Mouse (Mus musculus) induced T-regulatory cell, adult 2 months (primary cell): Measurements from ENCODE around the gene Fgd2.
A peak's percentile ranks its signal among the peaks of the same experiment; 100 is the strongest.

Source experiments
- DNase-seq: peaks from one replicate; pipeline ENCODE4 v3.0.0-alpha.2; 2012; ENCODE audit warnings: low read depth

Fgd2 gene

GRCm38 (mm10) chr17:29398434-29399026 is 37.8 kb downstream of the Fgd2 start:
- no peak for DNase-seq

GRCm38 (mm10) chr17:29399241-29399910 is 38.7 kb downstream of the Fgd2 start:
- DNase-seq: peak; percentile 70

- DNase-seq: no peak
Measured at GRCm38 (mm10) chr17:29400044-29400443, 39.3 kb downstream of the Fgd2 start.

- DNase-seq: no peak
Measured at GRCm38 (mm10) chr17:29401741-29402268, 41.1 kb downstream of the Fgd2 start.

DNA sequence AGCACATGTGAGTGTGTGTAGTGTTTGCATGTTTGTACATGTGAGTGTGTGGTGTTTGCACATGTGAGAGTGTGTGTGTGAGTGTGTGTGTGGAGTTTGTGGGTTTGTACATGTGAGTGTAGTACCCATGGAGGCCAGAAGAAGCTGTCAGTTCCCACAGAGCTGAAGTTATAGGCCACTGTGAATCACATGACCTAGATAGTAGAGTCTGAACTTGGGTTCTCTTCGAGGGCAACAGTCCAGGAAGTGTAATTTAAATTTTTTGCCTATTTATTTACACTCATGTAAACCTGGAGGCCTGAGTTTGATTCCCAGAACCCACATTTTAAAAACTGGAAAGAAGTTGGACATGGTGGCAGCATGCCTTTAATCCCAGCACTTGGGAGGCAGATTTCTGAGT is 42.5 kb downstream of the Fgd2 start:
- DNase-seq: peak; percentile 59

DNA sequence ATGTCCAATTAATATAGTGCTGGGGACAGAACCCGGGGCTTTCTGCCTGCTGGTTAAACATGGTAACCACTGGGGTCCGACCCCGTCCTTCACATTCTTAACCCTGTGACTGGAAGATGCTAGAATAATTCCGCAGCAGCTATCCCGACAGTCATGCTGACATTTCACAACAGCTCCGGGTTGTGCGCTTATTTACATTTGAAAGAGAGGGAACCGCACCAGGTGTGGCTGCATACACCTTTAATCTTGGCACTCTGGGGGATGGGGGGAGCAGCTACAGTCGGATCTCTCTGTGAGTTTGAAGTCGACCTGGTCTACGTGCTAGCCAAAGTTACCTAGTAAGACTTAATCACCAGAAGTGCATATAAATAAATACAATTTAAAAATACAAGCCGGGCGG is 44.8 kb downstream of the Fgd2 start:
- no peak for DNase-seq

- no peak for DNase-seq
Measured at GRCm38 (mm10) chr17:29406077-29406476, 45.4 kb downstream of the Fgd2 start.

- DNase-seq: no peak
Measured at GRCm38 (mm10) chr17:29407405-29407804, 46.7 kb downstream of the Fgd2 start.

DNA sequence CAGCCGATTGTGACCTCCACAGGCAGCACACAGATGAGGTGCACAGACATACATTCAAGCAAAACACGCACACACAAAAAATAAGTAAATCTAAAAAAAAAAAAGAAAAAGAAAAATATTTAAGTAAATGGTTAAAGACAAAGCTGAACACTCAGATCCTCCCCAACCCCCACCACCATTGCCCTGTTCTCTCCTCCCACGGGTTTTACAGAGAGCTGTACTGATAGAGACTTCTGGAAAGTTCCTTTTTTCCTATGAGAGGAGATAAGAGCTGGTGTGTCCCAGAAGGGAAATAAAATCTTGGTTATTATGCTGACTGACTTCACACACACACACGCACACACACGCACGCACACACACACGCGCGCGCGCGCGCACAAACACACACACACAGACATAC is 47.6 kb downstream of the Fgd2 start:
- DNase-seq: no peak

DNA sequence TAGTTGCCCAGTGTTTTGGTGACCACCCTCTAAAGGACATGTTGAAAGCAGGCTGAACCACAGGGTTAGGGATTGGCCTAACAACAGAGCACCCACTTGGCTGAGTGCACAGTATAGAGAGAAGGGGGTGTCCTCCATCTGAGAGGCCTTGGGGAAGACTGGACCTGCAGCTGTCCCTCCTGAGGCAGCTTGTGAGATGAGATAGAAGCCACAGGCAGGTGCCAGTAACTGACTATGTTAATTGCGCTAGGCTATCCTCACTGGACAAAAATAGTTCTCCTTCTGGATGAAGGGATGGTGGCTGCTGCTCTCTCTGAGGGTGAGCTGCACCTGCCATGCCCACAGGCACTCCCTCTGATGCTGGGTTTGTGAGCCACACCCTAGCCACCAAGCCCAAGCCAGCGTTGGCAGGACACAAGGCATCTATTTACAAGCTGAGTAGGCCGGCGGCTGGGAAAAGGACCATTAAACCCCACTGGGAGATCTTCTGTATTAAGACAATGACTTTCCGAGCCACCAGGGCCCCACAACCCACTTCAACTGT is 49.2 kb downstream of the Fgd2 start:
- DNase-seq: no peak

- DNase-seq: no peak
Measured at GRCm38 (mm10) chr17:29411821-29412425, 51.2 kb downstream of the Fgd2 start.

DNA sequence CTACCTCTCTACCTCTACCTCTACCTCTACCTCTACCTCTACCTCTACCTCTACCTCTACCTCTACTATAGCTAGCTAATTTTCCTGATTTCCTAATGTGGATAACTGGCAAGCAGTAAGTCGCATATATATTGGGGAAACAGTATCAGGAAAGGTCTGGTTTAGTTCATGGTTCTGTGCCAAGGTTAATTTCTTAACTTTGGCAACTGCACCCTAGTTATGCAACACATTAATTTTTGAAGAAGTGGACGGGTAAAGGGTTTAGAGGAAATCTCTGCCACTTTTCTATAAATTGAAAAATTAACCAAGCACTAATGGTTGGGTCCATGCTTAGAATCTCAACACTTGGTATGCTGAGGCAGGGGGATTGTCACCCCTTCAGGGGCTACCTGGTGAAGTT is 53.9 kb downstream of the Fgd2 start:
- DNase-seq: no peak

- DNase-seq: no peak
Measured at GRCm38 (mm10) chr17:29415761-29416662, 55.3 kb downstream of the Fgd2 start.

- DNase-seq: peak; percentile 48
Measured at GRCm38 (mm10) chr17:29416757-29417156, 56.0 kb downstream of the Fgd2 start.

- no peak for DNase-seq
Measured at GRCm38 (mm10) chr17:29418758-29419380, 58.2 kb downstream of the Fgd2 start.

DNA sequence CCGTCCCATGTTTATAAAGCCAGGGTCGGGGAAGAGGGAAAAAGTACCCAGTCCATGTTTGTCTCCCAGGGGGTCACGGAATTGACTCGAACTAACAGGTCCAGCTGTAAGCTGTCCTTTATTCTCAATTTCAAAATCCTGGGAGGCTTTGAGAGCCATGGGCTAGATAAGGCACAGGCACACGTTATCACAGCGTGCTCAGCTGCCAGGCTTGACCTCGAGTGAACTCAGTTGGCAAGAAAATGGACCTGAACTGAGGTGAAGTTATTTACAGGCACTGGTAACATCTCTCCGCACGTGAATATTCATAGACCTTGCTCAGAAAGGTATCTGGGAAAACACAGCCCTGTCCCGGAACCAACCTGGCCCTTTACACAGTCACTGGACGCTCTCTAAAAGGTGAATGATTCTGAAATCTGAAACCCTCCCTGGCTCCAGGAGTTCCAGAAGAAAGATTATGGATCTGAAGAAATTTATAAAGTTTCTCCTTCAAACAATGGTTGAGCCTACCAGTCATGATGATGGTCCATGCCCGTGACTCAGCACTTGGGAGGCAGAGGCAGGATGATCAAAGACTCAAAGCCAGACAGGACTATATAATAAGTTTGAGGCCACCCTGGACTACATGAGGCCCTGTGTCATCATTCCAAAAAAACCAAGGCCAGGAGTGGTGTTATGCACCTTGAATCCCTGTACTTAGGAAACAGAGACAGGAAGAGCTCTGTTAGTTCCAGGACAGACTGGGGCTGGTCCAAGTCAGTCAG is 59.4 kb downstream of the Fgd2 start:
- DNase-seq: no peak

- no peak for DNase-seq
Measured at GRCm38 (mm10) chr17:29421319-29421718, 60.6 kb downstream of the Fgd2 start.

DNA sequence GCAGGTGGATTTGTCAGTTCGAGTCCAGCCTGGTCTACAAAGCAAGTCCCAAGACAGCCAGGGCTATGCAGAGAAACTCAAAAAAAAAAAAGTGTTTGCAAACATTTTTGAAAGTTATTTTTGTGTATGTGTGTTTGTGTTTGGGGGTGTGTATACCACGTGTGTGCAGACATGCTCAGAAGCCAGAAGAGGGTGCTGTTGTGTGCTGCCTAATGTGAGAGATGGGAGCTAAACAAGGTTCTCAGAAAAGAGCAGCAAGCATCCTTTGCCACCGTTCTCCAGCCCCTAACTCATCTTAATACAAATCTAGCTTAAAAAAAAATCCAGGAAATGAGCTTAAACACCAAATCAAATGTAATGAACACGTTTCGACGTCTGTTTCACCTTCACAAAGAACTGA is 61.6 kb downstream of the Fgd2 start:
- peak; percentile 62 for DNase-seq

DNA sequence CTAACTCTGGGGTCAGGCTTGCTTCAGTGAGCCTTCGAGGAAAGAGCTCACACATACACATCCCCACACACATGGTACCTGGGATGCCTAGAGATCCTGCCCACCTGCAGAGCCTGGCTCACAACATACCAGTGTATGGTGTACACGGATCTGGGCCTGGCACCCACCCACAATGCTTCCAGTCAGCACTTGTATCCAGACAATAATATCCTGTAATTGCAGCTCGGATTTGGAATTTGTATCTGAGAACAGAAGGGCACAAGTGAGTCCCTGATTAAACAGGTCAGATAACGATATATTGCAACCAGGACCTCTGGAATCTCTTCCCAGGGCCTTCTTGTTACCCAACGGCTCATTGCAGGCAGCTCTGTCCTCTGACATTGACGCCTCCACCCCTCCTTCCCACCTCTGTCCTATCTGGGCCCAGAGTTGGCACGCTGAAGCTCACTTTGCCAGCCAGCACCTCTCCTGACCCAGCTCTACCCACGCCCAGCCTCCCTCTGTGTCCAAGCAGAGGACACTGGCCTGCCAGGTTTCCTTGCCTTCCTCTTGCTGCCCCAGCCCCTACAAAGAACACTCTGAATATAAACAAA is 62.3 kb downstream of the Fgd2 start:
- DNase-seq: no peak

DNA sequence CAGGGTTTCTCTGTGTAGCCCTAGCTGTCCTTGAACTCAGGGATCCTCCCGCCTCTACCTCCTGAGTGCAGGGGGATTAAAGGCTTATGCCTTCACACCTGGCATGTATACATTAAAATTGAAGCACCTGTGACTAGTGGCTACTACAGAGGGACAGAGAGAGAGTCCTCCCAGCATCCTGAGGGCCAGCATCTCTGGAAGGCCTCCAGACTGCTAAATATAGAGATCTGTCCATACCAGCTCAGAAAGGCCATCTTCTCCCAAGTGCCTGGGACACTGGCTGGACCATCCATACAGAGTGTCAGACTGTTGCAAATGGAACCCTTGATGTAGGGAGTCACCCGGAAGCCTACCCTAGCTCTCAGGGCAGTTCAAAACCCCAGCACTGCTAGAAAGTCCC is 63.3 kb downstream of the Fgd2 start:
- no peak for DNase-seq
